Mouse (Mus musculus): Measurements from ENCODE around the gene Eef2. TPM values are rescaled to one million over a fixed set of nuclear protein-coding genes. Genes with fewer than 3 reads are reported as not detected.

Eef2 gene
- polyA plus RNA-seq, 1 experiment, result 1,295 TPM

DNA sequence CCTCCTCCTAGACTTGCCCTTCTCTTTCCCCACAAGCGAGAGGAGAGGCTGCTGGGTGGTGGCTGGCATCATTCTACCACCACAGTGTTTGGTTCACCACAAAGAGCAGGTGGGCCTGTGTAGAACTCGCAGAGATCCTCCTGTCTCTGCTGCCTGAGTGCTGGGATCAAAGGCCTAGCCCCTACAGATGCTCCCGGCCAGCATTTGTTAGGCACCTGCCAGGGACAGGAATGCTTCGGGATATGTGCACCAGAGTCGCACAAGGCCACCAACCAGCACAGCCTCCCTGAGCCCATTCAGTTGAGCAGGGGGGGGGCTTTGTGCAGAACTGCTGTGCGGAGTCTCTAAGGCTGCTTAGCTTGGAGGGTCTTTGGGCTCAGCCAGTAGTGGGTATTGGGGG lies 31.1 kb upstream of the Eef2 start:
- Histone ChIP-seq H3K4me3 (replicated peaks) (peak overlapping the region; percentile 53), H3K36me3 (replicated peaks; ENCODE audit: low read length) (peaks cover 97% of the 10 kb centered on the region), H3K4me1 (peaks cover 94% of the 10 kb centered on the region), H3K9me3 (no peaks in the 10 kb centered on the region), H3K27me3 (replicated peaks) (no peaks in the 10 kb centered on the region)
- no peak for TF ChIP-seq FLI1 (IDR thresholded peaks at IDR 0.05; ENCODE audit: low read length)
- TF ChIP-seq GATA1 (IDR thresholded peaks at IDR 0.05; ENCODE audit: borderline replicate concordance, low read length), result no peak

DNA sequence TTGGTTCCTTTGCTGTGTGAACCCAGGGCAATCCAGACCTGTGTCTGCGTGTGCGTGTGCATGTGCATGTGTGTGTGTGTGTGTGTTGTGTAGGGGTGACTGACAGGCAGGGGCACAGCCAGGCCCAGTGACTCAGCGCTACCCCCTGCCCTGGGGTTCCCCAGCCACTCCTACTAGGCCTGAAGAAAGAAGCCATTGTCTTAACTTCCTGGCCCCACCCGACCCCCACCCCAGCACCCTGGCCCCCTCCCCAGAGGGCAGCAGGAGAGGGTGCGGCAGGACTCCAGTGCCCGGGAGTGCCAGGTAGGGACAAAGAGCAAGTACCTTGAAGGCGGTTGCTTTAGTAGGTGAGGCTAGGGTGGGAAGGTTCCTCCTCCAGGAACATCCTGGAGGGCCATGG lies 30.7 kb upstream of the Eef2 start:
- H3K4me3 ChIP-seq (replicated peaks), result peak overlapping the region; percentile 60

DNA sequence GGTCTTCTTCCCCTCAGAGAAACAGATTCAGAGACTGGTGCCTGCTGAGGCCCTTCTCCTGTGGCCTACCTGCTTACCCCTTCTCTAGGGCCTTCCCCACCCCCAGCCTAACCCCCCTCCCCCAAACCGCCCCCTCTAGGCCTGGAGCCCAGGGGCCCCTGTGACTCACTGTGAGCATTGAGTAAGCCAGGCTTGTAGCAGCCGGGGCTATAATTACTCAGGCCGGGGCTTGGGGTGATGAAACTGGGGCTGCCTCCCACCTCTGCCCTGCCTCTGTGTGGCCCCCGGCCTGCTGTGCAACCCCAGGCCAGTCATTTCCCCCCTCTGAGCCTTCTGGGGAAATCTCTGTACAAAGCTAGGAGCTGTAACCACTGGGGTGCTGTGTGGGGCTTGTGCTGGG lies 30.1 kb upstream of the Eef2 start:
- Histone ChIP-seq H3K4me1 (peaks cover 93% of the 10 kb centered on the region), H3K4me3 (replicated peaks) (peak overlapping the region; percentile 53), H3K27me3 (replicated peaks) (no peaks in the 10 kb centered on the region), H3K9me3 (no peaks in the 10 kb centered on the region), H3K36me3 (replicated peaks; ENCODE audit: low read length) (peaks cover 94% of the 10 kb centered on the region)
- TF ChIP-seq FLI1 (IDR thresholded peaks at IDR 0.05; ENCODE audit: low read length) (no peak), GATA1 (IDR thresholded peaks at IDR 0.05; ENCODE audit: borderline replicate concordance, low read length) (no peak)

More for the DNA sequence above, 30.7 kb upstream of the Eef2 start:
- no peaks in the 10 kb centered on the region for H3K27me3 ChIP-seq (replicated peaks)
- H3K9me3 ChIP-seq, result no peaks in the 10 kb centered on the region
- peaks cover 95% of the 10 kb centered on the region for H3K36me3 ChIP-seq (replicated peaks; ENCODE audit: low read length)
- peaks cover 93% of the 10 kb centered on the region for H3K4me1 ChIP-seq
- no peak for TF ChIP-seq FLI1 (IDR thresholded peaks at IDR 0.05; ENCODE audit: low read length)
- no peak for TF ChIP-seq GATA1 (IDR thresholded peaks at IDR 0.05; ENCODE audit: borderline replicate concordance, low read length)

DNA sequence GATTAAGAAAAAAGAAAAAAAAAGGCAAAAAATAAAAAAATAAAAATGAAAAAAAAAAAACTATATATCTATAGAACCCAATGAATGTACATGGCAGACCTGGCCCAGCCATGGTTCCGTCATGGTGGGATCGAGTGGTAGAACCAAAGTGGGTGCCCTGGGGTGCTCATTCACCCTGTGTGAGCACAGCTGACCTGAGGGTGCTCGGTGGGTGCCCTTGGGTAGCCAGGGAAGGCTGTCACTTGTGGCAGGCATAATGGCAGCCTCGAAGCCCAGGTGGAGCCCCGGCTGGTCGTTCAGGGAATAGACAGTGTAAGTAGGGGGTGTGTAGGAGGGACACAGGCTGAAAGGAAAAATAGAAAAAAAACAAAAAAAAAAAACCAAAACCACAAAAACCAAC lies 25.2 kb upstream of the Eef2 start:
- Histone ChIP-seq H3K36me3 (replicated peaks; ENCODE audit: low read length) (peaks cover 93% of the 10 kb centered on the region), H3K4me3 (replicated peaks) (peak overlapping the region; percentile 33), H3K27me3 (replicated peaks) (no peaks in the 10 kb centered on the region), H3K9me3 (no peaks in the 10 kb centered on the region), H3K4me1 (peaks cover 78% of the 10 kb centered on the region)
- TF ChIP-seq GATA1 (IDR thresholded peaks at IDR 0.05; ENCODE audit: borderline replicate concordance, low read length) (no peak), FLI1 (IDR thresholded peaks at IDR 0.05; ENCODE audit: low read length) (no peak)

DNA sequence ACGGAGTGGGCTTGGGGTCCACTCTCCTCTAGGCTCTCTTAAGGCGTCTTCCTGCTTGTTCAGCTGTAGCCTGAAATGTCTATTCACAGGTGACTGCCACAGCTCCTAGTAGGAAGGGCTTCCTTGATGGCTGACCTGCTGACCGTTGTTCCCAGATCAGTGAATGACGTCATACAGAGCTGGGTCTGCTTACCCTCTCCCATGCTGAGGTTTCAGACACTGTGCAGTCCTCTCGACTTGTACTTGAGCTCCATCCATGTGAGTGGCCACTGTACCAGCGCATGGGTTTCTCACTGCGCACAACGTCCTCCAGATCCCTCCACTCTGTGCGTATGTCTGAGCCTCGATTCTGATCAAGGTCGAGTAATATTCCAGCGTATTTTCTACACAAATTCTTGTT lies 23.8 kb upstream of the Eef2 start:
- H3K4me1 ChIP-seq, result peaks cover 71% of the 10 kb centered on the region

DNA sequence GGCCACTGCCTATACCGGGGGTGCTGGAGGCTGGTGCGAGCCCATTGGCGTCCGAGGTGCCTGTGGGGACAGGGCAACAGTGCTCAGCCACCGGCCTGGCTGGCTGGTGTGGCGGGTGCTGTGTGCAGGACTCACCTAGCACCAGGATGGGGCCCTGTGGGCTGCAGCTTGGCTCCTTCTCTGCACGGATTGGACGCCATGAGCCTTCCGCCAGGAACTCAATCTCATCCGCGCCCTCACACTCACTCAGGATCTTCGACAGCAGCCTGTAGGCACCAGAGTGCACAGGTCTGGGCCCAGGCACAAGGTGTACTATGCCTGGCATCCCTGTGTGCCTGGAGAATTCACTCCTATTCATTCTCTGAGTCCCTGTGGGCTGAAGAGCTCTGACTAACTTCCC lies 22.1 kb upstream of the Eef2 start:
- Histone ChIP-seq H3K9me3 (no peaks in the 10 kb centered on the region), H3K36me3 (replicated peaks; ENCODE audit: low read length) (peaks cover 93% of the 10 kb centered on the region), H3K4me1 (peaks cover 76% of the 10 kb centered on the region), H3K27me3 (replicated peaks) (no peaks in the 10 kb centered on the region), H3K4me3 (replicated peaks) (no peak overlapping the region)
- no peak for TF ChIP-seq GATA1 (IDR thresholded peaks at IDR 0.05; ENCODE audit: borderline replicate concordance, low read length)
- TF ChIP-seq FLI1 (IDR thresholded peaks at IDR 0.05; ENCODE audit: low read length), result no peak

More for the DNA sequence above, 23.8 kb upstream of the Eef2 start:
- no peak for TF ChIP-seq GATA1 (IDR thresholded peaks at IDR 0.05; ENCODE audit: borderline replicate concordance, low read length)
- TF ChIP-seq FLI1 (IDR thresholded peaks at IDR 0.05; ENCODE audit: low read length), result no peak
- Histone ChIP-seq H3K36me3 (replicated peaks; ENCODE audit: low read length) (peaks cover 93% of the 10 kb centered on the region), H3K4me3 (replicated peaks) (peak overlapping the region; percentile 59), H3K9me3 (no peaks in the 10 kb centered on the region), H3K27me3 (replicated peaks) (no peaks in the 10 kb centered on the region)

DNA sequence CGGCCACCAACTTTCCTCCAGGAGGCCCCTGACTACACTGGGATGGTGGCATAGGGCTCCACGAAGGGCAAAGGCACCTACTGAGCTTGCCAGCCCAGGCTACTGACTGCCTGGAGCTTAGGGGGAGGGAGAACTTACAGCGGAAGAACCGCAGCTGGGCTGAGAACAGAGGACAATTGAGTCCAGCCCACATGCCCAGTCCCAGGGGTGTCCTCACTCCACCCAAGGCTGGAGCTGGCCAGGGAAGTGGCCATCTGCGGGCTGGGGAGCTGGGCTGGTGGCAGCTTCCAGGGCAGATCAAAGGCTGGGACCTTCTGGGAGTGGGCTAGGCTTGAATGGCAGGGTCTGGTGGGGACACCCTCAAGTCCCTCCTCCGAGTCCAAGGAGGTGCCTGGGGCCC lies 21.7 kb upstream of the Eef2 start:
- Histone ChIP-seq H3K27me3 (replicated peaks) (no peaks in the 10 kb centered on the region), H3K4me3 (replicated peaks) (no peak overlapping the region), H3K36me3 (replicated peaks; ENCODE audit: low read length) (peaks cover 92% of the 10 kb centered on the region), H3K4me1 (peaks cover 75% of the 10 kb centered on the region), H3K9me3 (no peaks in the 10 kb centered on the region)
- no peak for TF ChIP-seq FLI1 (IDR thresholded peaks at IDR 0.05; ENCODE audit: low read length)
- no peak for TF ChIP-seq GATA1 (IDR thresholded peaks at IDR 0.05; ENCODE audit: borderline replicate concordance, low read length)

DNA sequence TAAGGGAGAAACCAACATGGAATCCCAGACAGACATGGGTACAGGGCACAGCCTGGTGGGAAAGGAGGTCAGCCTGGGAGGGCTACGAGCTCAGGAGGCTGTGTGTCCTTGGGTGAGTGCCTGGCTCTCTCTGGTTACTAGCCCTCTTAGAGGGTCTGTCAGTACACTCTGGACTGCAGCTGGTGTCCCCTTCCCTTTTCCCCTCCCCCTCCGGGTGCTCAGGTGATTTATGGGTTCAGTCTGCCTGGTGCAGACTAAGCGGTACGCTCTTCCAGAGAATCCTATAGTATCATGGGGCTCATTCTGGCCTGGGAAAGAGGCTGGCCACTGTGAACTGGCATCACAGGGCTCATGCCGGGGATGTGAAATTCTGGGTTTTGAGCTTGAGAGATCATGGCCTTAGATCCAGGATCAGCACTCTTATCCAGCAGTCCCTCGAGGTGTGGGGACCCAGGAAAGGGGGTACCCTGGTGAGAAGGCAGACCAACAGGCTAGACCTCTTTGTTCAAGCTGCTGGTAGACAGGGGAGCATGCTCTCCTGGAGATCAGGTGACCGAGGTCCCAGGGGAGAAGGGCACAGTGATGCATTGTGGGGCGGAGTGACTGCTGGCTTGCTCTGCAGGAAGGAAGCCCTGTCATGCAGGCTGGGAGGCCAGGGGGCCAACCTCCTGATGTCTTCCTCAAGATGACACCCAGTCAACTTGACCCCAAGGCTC lies 14.7 kb upstream of the Eef2 start:
- peak overlapping the region; percentile 87 for H3K4me3 ChIP-seq (replicated peaks)
- no peaks in the 10 kb centered on the region for H3K27me3 ChIP-seq (replicated peaks)
- H3K9me3 ChIP-seq, result no peaks in the 10 kb centered on the region
- H3K4me1 ChIP-seq, result peaks cover 94% of the 10 kb centered on the region
- TF ChIP-seq FLI1 (IDR thresholded peaks at IDR 0.05; ENCODE audit: low read length) (no peak), GATA1 (IDR thresholded peaks at IDR 0.05; ENCODE audit: borderline replicate concordance, low read length) (no peak)
- peaks cover 86% of the 10 kb centered on the region for H3K36me3 ChIP-seq (replicated peaks; ENCODE audit: low read length)

DNA sequence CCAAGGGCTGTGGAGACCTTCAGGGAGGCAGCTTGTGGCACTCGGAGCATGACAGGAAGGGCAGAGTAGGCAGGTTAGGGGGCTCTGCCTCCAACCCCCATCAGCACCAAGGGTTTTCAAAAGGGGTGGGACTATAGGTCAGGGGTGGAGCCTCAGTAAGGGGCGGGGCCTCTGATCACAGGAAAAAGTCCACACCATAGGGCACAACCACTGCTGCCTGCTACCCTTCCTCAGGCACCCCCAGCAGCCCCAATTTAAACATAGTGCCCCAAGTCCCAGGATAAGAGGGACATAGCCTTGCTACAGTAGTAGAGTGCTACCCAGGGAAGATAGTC lies 14.1 kb upstream of the Eef2 start:
- Histone ChIP-seq H3K9me3 (no peaks in the 10 kb centered on the region), H3K4me1 (peaks cover 94% of the 10 kb centered on the region), H3K4me3 (replicated peaks) (peak overlapping the region; percentile 87), H3K27me3 (replicated peaks) (no peaks in the 10 kb centered on the region), H3K36me3 (replicated peaks; ENCODE audit: low read length) (peaks cover 80% of the 10 kb centered on the region)
- TF ChIP-seq GATA1 (IDR thresholded peaks at IDR 0.05; ENCODE audit: borderline replicate concordance, low read length) (no peak), FLI1 (IDR thresholded peaks at IDR 0.05; ENCODE audit: low read length) (no peak)

DNA sequence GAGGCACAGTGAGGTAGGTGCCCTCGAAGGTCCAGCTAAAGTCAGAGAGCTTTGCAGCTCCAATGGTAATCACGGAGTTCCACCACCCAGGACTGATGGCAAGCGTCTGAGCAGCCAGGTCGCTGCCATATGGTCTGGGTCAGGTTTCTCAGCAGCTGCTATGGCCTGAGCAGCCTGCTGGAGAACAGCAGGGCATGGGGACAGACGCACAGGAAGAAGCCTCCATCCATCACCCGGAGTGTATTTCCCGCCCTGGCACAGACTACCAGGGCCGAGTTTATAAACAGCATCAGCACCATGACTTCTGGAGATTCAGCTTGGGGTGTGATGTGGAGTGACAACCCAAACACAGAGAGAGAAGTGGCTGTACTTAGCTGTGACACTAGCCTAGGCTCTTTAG lies 11.3 kb upstream of the Eef2 start:
- Histone ChIP-seq H3K36me3 (replicated peaks; ENCODE audit: low read length) (peaks cover 54% of the 10 kb centered on the region), H3K27me3 (replicated peaks) (no peaks in the 10 kb centered on the region), H3K4me1 (peaks cover 82% of the 10 kb centered on the region), H3K9me3 (no peaks in the 10 kb centered on the region), H3K4me3 (replicated peaks) (peak overlapping the region; percentile 24)
- no peak for TF ChIP-seq FLI1 (IDR thresholded peaks at IDR 0.05; ENCODE audit: low read length)
- TF ChIP-seq GATA1 (IDR thresholded peaks at IDR 0.05; ENCODE audit: borderline replicate concordance, low read length), result no peak
